Mouse (Mus musculus): ENCODE results near the gene Wee1.
"Not testable (repeated sequence)": the region's sequence is repeated elsewhere in the genome, so short reads cannot be mapped to it uniquely, and the experiment has no call there.

- not testable (repeated sequence) for TF ChIP-seq CTCF (IDR thresholded peaks at IDR 0.05; ENCODE audit: borderline replicate concordance, insufficient read depth, low read depth, low read length); POLR2A (IDR thresholded peaks at IDR 0.05; ENCODE audit: borderline replicate concordance, insufficient read depth, low read length)
Measured at GRCm38 (mm10) chr7:110108524-110108923, 13.3 kb upstream of the Wee1 start.

All from cerebellum, adult 2 months (tissue).